Mouse (Mus musculus): ENCODE results near the gene Slc17a7. TPM values are rescaled to one million over a fixed set of nuclear protein-coding genes. Genes with fewer than 3 reads are reported as not detected.
A peak's percentile ranks its signal among the peaks of the same experiment; 100 is the strongest.

Gene Slc17a7
- polyA plus RNA-seq, 1 experiment from 2014 or later, result 7.8 TPM

DNA sequence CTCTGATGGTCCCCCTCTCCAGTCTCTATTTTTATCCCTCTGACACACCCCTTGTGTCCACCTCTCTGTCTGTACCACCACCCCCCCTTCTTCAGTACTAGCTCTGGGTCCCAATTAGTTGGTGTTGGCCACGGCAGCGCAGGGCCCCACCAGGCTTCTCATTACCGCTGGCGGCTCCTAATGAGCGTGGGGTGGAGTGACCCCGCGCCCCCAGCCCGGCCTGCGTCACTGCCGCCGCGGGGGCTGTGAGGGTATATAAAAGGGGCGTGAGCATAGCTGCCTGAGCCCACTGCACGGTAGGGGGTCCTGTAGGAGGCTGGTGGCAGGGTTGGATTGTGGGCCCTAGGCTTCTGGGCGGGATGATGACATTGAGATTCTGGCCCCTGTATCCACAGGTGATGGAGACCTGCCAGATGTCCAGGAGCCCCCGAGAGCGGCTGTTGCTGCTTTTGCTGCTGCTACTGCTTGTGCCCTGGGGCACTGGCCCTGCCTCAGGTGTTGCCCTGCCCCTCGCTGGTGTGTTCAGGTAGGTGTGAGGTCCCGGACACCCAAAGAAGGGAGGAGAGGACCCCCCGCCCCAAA is 17.2 kb downstream of the Slc17a7 start, which contains the start of gene Pth2:
Pth2 (plus strand) TSS at position 100 of the 582 bp plus-strand sequence.
- H3K27me3 ChIP-seq (ENCODE audit: control insufficient read depth, insufficient read depth, low read length), result peaks cover 100% of the 10 kb centered on the region
- no peaks in the 10 kb centered on the region for H3K36me3 ChIP-seq (ENCODE audit: control insufficient read depth, insufficient read depth, low read length)
- 20% methylated on average over 20 of the region's 20 CpGs for WGBS
- no peak for ATAC-seq (ENCODE audit: insufficient number of reproducible peaks, insufficient read depth, low FRiP score, low read depth)
- H3K9ac ChIP-seq (ENCODE audit: low read length), result no peak within 1 kb of the TSS; the same call in 1 of the 2 replicates
- H3K4me3 ChIP-seq (ENCODE audit: control insufficient read depth in 1 of 2, insufficient read depth in 1 of 2, low read depth in 1 of 2, low read length in 2 of 2), result peak within 1 kb of the TSS in 1 of 2 experiments; percentile 26; a peak in 2 of 4 replicates
- H3K9me3 ChIP-seq (ENCODE audit: control insufficient read depth, low read length), result no peaks in the 10 kb centered on the region
- peak within 1 kb of the TSS; percentile 63 for H3K4me2 ChIP-seq (ENCODE audit: low read length)
- peaks cover 5 to 24% of the 10 kb centered on the region in 2 experiments; a peak in 3 of 4 replicates for H3K4me1 ChIP-seq (ENCODE audit: control insufficient read depth in 2 of 2, insufficient read depth in 2 of 2, low read length in 2 of 2)
- H3K27ac ChIP-seq (replicated peaks in 1 of 2; ENCODE audit: control insufficient read depth in 1 of 2, insufficient read depth in 1 of 2, low read depth in 2 of 2, low read length in 2 of 2), result no peak within 1 kb of the TSS

DNA sequence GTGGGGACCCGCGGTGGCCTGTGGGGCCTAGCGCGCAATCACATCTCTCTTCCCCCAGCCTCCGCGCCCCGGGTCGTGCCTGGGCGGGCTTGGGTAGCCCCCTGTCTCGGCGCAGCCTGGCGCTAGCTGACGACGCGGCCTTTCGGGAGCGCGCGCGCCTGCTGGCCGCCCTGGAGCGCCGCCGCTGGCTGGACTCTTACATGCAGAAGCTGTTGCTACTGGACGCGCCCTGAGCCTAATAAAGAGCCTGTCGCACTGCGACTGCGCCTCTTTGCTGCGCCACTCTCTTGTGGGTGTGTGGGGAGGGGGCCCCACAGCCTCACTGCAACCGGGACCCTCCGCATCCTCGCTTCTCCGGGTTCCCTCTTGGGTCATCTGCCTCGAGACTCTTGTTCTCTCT is 17.8 kb downstream of the Slc17a7 start:
- no peak for ATAC-seq (ENCODE audit: insufficient number of reproducible peaks, insufficient read depth, low FRiP score, low read depth)
- H3K4me2 ChIP-seq (ENCODE audit: low read length), result peak overlapping the region; percentile 63
- H3K36me3 ChIP-seq (ENCODE audit: control insufficient read depth, insufficient read depth, low read length), result no peaks in the 10 kb centered on the region
- no peak overlapping the region for H3K9ac ChIP-seq (ENCODE audit: low read length)
- peak overlapping the region in 1 of 2 experiments; percentile 26; a peak in 2 of 4 replicates for H3K4me3 ChIP-seq (ENCODE audit: control insufficient read depth in 1 of 2, insufficient read depth in 1 of 2, low read depth in 1 of 2, low read length in 2 of 2)
- 6% methylated on average over 29 of the region's 35 CpGs for WGBS
- H3K9me3 ChIP-seq (ENCODE audit: control insufficient read depth, low read length), result no peaks in the 10 kb centered on the region
- peaks cover 100% of the 10 kb centered on the region for H3K27me3 ChIP-seq (ENCODE audit: control insufficient read depth, insufficient read depth, low read length)
- no peak overlapping the region for H3K27ac ChIP-seq (replicated peaks in 1 of 2; ENCODE audit: control insufficient read depth in 1 of 2, insufficient read depth in 1 of 2, low read depth in 2 of 2, low read length in 2 of 2)
- H3K4me1 ChIP-seq (ENCODE audit: control insufficient read depth in 2 of 2, insufficient read depth in 2 of 2, low read length in 2 of 2), result peaks cover 5 to 20% of the 10 kb centered on the region in 2 experiments; a peak in 3 of 4 replicates

DNA sequence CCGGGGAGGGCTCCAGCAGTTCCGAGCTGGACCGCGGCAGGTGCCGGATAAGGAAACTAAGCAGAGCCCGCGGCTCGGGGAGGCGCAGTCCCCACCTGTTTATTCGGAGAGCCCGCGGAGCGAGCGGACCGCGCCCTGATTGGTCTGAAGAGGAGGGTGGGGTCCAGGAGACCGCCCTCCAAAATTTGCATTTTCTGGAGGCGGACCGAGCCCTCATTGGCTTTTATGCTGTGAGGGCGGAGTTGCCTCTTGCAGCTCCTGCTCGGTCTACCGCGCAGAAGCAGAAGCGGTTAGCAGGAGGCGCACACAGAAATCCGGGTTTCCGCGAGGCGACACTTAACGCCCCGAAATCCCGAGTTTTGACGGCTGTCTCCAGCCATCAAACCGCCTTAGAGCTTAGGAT is 18.5 kb downstream of the Slc17a7 start:
- Histone ChIP-seq H3K9me3 (ENCODE audit: control insufficient read depth, low read length) (no peaks in the 10 kb centered on the region), H3K4me3 (ENCODE audit: control insufficient read depth in 1 of 2, insufficient read depth in 1 of 2, low read depth in 1 of 2, low read length in 2 of 2) (peak overlapping the region; percentile 26 to 31), H3K4me1 (ENCODE audit: control insufficient read depth in 2 of 2, insufficient read depth in 2 of 2, low read length in 2 of 2) (peaks cover 5 to 20% of the 10 kb centered on the region in 2 experiments; a peak in 3 of 4 replicates), H3K27me3 (ENCODE audit: control insufficient read depth, insufficient read depth, low read length) (peaks cover 99% of the 10 kb centered on the region), H3K36me3 (ENCODE audit: control insufficient read depth, insufficient read depth, low read length) (no peaks in the 10 kb centered on the region), H3K4me2 (ENCODE audit: low read length) (peak overlapping the region; percentile 63), H3K27ac (replicated peaks in 1 of 2; ENCODE audit: control insufficient read depth in 1 of 2, insufficient read depth in 1 of 2, low read depth in 2 of 2, low read length in 2 of 2) (no peak overlapping the region), H3K9ac (ENCODE audit: low read length) (peak overlapping the region; percentile 59; the same call in 1 of the 2 replicates)
- peak; percentile 52; the same call in 1 of the 2 replicates for ATAC-seq (ENCODE audit: insufficient number of reproducible peaks, insufficient read depth, low FRiP score, low read depth)
- WGBS, result under 1% methylated on average over 34 of the region's 34 CpGs

DNA sequence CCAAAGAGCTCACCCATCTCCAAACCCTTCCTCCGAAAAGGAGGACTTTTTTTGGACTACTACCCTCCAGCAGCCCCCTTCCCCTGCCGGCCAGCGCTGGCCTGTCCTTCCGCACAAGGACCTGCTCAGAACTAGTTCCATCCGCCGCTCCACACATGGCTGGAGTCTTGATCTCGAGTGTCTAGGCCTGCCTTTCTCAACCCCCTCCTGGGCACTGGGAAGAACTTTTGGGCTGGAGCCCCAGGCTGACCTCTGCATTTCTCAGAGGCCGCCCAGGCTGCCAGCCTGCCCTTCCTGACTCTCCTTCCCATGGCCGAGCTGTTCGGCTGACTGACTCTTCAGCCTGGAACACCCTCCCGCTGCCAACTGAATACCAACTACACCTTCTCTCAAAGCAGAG is 18.9 kb downstream of the Slc17a7 start:
- H3K4me3 ChIP-seq (ENCODE audit: control insufficient read depth in 1 of 2, insufficient read depth in 1 of 2, low read depth in 1 of 2, low read length in 2 of 2), result peak overlapping the region; percentile 26 to 31
- WGBS, result 15% methylated on average over 11 of the region's 11 CpGs
- H3K27me3 ChIP-seq (ENCODE audit: control insufficient read depth, insufficient read depth, low read length), result peaks cover 97% of the 10 kb centered on the region
- no peak overlapping the region for H3K27ac ChIP-seq (replicated peaks in 1 of 2; ENCODE audit: control insufficient read depth in 1 of 2, insufficient read depth in 1 of 2, low read depth in 2 of 2, low read length in 2 of 2)
- peak overlapping the region; percentile 63 for H3K4me2 ChIP-seq (ENCODE audit: low read length)
- H3K9ac ChIP-seq (ENCODE audit: low read length), result peak overlapping the region; percentile 59; the same call in 1 of the 2 replicates
- ATAC-seq (ENCODE audit: insufficient number of reproducible peaks, insufficient read depth, low FRiP score, low read depth), result no peak
- peaks cover 5 to 20% of the 10 kb centered on the region in 2 experiments; a peak in 3 of 4 replicates for H3K4me1 ChIP-seq (ENCODE audit: control insufficient read depth in 2 of 2, insufficient read depth in 2 of 2, low read length in 2 of 2)
- no peaks in the 10 kb centered on the region for H3K9me3 ChIP-seq (ENCODE audit: control insufficient read depth, low read length)
- no peaks in the 10 kb centered on the region for H3K36me3 ChIP-seq (ENCODE audit: control insufficient read depth, insufficient read depth, low read length)

DNA sequence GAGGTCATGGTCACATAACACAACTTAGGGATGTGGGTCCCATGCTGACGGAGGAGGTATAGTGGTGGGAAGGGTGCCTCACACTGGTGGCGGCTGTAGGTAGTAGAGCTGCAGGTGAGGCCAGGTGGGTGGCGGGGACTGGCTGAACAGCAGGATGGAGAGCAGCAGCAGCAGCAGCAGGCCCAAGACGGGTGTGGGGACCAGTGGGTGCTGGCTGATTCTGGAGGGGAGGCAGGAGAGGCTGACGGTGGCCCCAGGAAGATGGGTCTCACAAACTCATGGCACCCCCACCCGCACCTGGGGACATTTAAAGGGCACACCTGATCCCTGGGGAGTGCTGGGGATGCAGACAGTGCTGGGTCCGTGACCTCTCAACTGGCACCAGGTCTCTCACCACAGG is 19.9 kb downstream of the Slc17a7 start:
- Histone ChIP-seq H3K27me3 (ENCODE audit: control insufficient read depth, insufficient read depth, low read length) (peaks cover 96% of the 10 kb centered on the region), H3K9me3 (ENCODE audit: control insufficient read depth, low read length) (no peaks in the 10 kb centered on the region), H3K4me2 (ENCODE audit: low read length) (no peak overlapping the region), H3K4me3 (ENCODE audit: control insufficient read depth in 1 of 2, insufficient read depth in 1 of 2, low read depth in 1 of 2, low read length in 2 of 2) (no peak overlapping the region), H3K27ac (replicated peaks in 1 of 2; ENCODE audit: control insufficient read depth in 1 of 2, insufficient read depth in 1 of 2, low read depth in 2 of 2, low read length in 2 of 2) (no peak overlapping the region), H3K9ac (ENCODE audit: low read length) (no peak overlapping the region), H3K4me1 (ENCODE audit: control insufficient read depth in 2 of 2, insufficient read depth in 2 of 2, low read length in 2 of 2) (peaks cover 5 to 20% of the 10 kb centered on the region in 2 experiments; a peak in 3 of 4 replicates), H3K36me3 (ENCODE audit: control insufficient read depth, insufficient read depth, low read length) (no peaks in the 10 kb centered on the region)
- 51% methylated on average over 7 of the region's 7 CpGs for WGBS
- no peak for ATAC-seq (ENCODE audit: insufficient number of reproducible peaks, insufficient read depth, low FRiP score, low read depth)

DNA sequence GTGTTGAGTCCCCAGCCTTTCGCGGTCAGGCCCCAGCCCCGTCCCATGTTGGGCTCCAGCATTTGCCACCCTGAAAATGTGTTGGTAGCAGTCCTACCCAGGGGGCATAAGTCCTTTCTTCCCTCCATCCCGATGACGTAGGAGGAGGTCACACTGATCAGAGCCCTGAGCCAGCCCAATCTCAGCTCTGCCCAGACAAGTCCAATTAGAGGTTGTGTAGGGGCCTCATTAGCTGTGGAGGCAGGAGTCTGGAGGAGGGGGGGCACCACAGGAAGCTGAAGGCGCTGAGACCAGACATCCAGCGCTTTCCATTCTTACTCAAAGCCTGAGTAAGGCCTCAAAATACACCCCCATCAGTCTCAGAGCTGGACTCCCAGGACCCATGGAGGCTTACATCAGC is 22.2 kb downstream of the Slc17a7 start:
- no peak for ATAC-seq (ENCODE audit: insufficient number of reproducible peaks, insufficient read depth, low FRiP score, low read depth)
- no peak overlapping the region for H3K9ac ChIP-seq (ENCODE audit: low read length)
- H3K27ac ChIP-seq (replicated peaks in 1 of 2; ENCODE audit: control insufficient read depth in 1 of 2, insufficient read depth in 1 of 2, low read depth in 2 of 2, low read length in 2 of 2), result no peak overlapping the region
- H3K27me3 ChIP-seq (ENCODE audit: control insufficient read depth, insufficient read depth, low read length), result peaks cover 94% of the 10 kb centered on the region
- 55% methylated on average over 7 of the region's 7 CpGs for WGBS
- H3K4me2 ChIP-seq (ENCODE audit: low read length), result no peak overlapping the region
- no peaks in the 10 kb centered on the region for H3K36me3 ChIP-seq (ENCODE audit: control insufficient read depth, insufficient read depth, low read length)
- H3K4me1 ChIP-seq (ENCODE audit: control insufficient read depth in 2 of 2, insufficient read depth in 2 of 2, low read length in 2 of 2), result peaks cover 4 to 17% of the 10 kb centered on the region in 2 experiments; a peak in 3 of 4 replicates
- H3K4me3 ChIP-seq (ENCODE audit: control insufficient read depth in 1 of 2, insufficient read depth in 1 of 2, low read depth in 1 of 2, low read length in 2 of 2), result no peak overlapping the region
- H3K9me3 ChIP-seq (ENCODE audit: control insufficient read depth, low read length), result no peaks in the 10 kb centered on the region

DNA sequence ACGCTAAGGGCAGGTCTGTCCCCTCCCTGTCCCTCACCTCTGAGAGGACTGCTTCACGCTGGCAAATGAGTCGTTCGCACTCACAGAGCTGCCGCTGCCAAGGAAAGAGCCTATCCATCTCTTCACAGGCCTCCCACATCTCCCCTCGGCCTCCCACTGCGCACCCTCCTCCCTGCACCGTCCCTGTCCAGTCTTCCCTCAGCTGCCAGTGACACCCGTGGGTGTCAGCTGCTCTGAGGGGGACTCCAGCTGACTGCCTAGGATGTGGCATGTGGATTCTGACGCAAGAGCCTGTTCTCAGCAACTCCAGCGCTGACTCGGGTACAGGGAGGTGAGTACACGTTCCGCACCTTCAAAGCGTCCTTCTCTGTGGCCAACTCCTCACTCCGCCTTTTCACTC is 25.9 kb downstream of the Slc17a7 start:
- Histone ChIP-seq H3K27me3 (ENCODE audit: control insufficient read depth, insufficient read depth, low read length) (peaks cover 64% of the 10 kb centered on the region), H3K9ac (ENCODE audit: low read length) (no peak overlapping the region), H3K4me3 (ENCODE audit: control insufficient read depth in 1 of 2, insufficient read depth in 1 of 2, low read depth in 1 of 2, low read length in 2 of 2) (no peak overlapping the region), H3K9me3 (ENCODE audit: control insufficient read depth, low read length) (no peaks in the 10 kb centered on the region), H3K36me3 (ENCODE audit: control insufficient read depth, insufficient read depth, low read length) (no peaks in the 10 kb centered on the region), H3K4me2 (ENCODE audit: low read length) (no peak overlapping the region), H3K27ac (replicated peaks in 1 of 2; ENCODE audit: control insufficient read depth in 1 of 2, insufficient read depth in 1 of 2, low read depth in 2 of 2, low read length in 2 of 2) (no peak overlapping the region), H3K4me1 (ENCODE audit: control insufficient read depth in 2 of 2, insufficient read depth in 2 of 2, low read length in 2 of 2) (peaks cover 7 to 8% of the 10 kb centered on the region in 2 experiments; a peak in 3 of 4 replicates)
- 39% methylated on average over 16 of the region's 16 CpGs for WGBS
- ATAC-seq (ENCODE audit: insufficient number of reproducible peaks, insufficient read depth, low FRiP score, low read depth), result no peak

Measured in heart, embryonic 14.5 days (tissue).